ENCODE assay signal across 39 mouse cellular contexts in genomic region chr13:21613922-21614321, GRCm38 (mm10). TPM values are rescaled to one million over a fixed set of nuclear protein-coding genes. Genes with fewer than 3 reads are reported as not detected.
"Had no signal": no experiment of that assay in that cellular context is flagged by ENCODE, and none has a peak within 500 bp of the region (broad histone marks: within the 10 kb centered on the region; RNA-seq: fewer than 3 reads in every experiment).

TSS of gene Olfr1362 (minus strand) at chr13:21614022.

- H3K27ac ChIP-seq: limb, embryonic 10.5 days; limb, embryonic 12.5 days; limb, embryonic 13.5 days; limb, embryonic 15.5 days; liver, embryonic 12.5 days; liver, embryonic 13.5 days; liver, embryonic 14.5 days; liver, embryonic 15.5 days; lung, embryonic 15.5 days; macrophage; midbrain, embryonic 10.5 days; midbrain, embryonic 12.5 days; midbrain, embryonic 13.5 days; midbrain, embryonic 15.5 days; neural tube, embryonic 12.5 days had no signal

- H3K27me3 ChIP-seq: limb, embryonic 12.5 days; limb, embryonic 13.5 days; limb, embryonic 15.5 days; liver, embryonic 12.5 days; liver, embryonic 13.5 days; liver, embryonic 15.5 days; lung, embryonic 15.5 days; midbrain, embryonic 12.5 days; midbrain, embryonic 13.5 days; midbrain, embryonic 15.5 days; neural tube, embryonic 12.5 days had no signal

- H3K4me2 ChIP-seq: limb, embryonic 12.5 days; limb, embryonic 13.5 days; limb, embryonic 15.5 days; liver, embryonic 11.5 days; liver, embryonic 12.5 days; liver, embryonic 13.5 days; liver, embryonic 15.5 days; lung, embryonic 14.5 days; lung, embryonic 15.5 days; midbrain, embryonic 11.5 days; midbrain, embryonic 12.5 days; midbrain, embryonic 13.5 days; midbrain, embryonic 15.5 days; neural tube, embryonic 12.5 days had no signal

- ATAC-seq: liver, embryonic 12.5 days; liver, postnatal 0 days; lung, postnatal 0 days; midbrain, embryonic 13.5 days; midbrain, embryonic 15.5 days; midbrain, embryonic 16.5 days had no signal

- H3K4me1 ChIP-seq: limb, embryonic 10.5 days; limb, embryonic 12.5 days; limb, embryonic 13.5 days; limb, embryonic 15.5 days; liver, embryonic 12.5 days; liver, embryonic 13.5 days; liver, embryonic 15.5 days; lung, embryonic 15.5 days; megakaryocyte, embryonic 14.5 days; midbrain, embryonic 10.5 days; midbrain, embryonic 12.5 days; midbrain, embryonic 13.5 days; midbrain, embryonic 15.5 days; neural tube, embryonic 12.5 days had no signal

- DNase-seq: left cerebral cortex, postnatal 4 days; liver; liver, embryonic 13.5 days; liver, postnatal 0 days; lung, adult 18-20 months; lung, adult 2 months; lung, embryonic 14.5 days; lung, postnatal 10 days; lung, postnatal 14 days; lung, postnatal 36 days; lung, postnatal 4 days; midbrain, embryonic 14.5 days had no signal

- H3K36me3 ChIP-seq: limb, embryonic 10.5 days; limb, embryonic 12.5 days; limb, embryonic 13.5 days; limb, embryonic 15.5 days; liver, embryonic 12.5 days; liver, embryonic 13.5 days; liver, embryonic 15.5 days; lung, embryonic 15.5 days; midbrain, embryonic 10.5 days; midbrain, embryonic 12.5 days; midbrain, embryonic 13.5 days; midbrain, embryonic 15.5 days; neural tube, embryonic 12.5 days had no signal

- H3K9ac ChIP-seq: limb, embryonic 12.5 days; limb, embryonic 13.5 days; limb, embryonic 15.5 days; liver, embryonic 12.5 days; liver, embryonic 13.5 days; liver, embryonic 14.5 days; liver, embryonic 15.5 days; liver, postnatal 0 days; lung, embryonic 14.5 days; lung, embryonic 15.5 days; midbrain, embryonic 12.5 days; midbrain, embryonic 13.5 days; midbrain, embryonic 15.5 days; neural tube, embryonic 12.5 days had no signal

- H3K4me3 ChIP-seq: limb, embryonic 10.5 days; limb, embryonic 12.5 days; limb, embryonic 13.5 days; limb, embryonic 15.5 days; liver, embryonic 12.5 days; liver, embryonic 13.5 days; liver, embryonic 15.5 days; lung, embryonic 15.5 days; megakaryocyte, embryonic 14.5 days; midbrain, embryonic 10.5 days; midbrain, embryonic 12.5 days; midbrain, embryonic 13.5 days; midbrain, embryonic 15.5 days; myocyte; neural tube, embryonic 12.5 days had no signal

- H3K9me3 ChIP-seq: limb, embryonic 10.5 days; limb, embryonic 12.5 days; limb, embryonic 13.5 days; limb, embryonic 15.5 days; liver, embryonic 12.5 days; liver, embryonic 13.5 days; liver, embryonic 15.5 days; lung, embryonic 15.5 days; megakaryocyte, embryonic 14.5 days; midbrain, embryonic 10.5 days; midbrain, embryonic 12.5 days; midbrain, embryonic 13.5 days; midbrain, embryonic 15.5 days; neural tube, embryonic 12.5 days had no signal

RNA-seq across cellular contexts. Expression of gene Olfr1362, which starts in this region (rescaled TPM):
- polyA plus RNA-seq: limb, embryonic 10.5 days; limb, embryonic 11.5 days; limb, embryonic 12.5 days; limb, embryonic 13.5 days; limb, embryonic 14.5 days; limb, embryonic 15.5 days; liver, adult 2 months; liver, embryonic 11.5 days; liver, embryonic 12.5 days; liver, embryonic 13.5 days; liver, embryonic 14.5 days; liver, embryonic 15.5 days; liver, embryonic 16.5 days; liver, postnatal 0 days; lung, adult 2 months; lung, embryonic 14.5 days; lung, embryonic 15.5 days; lung, embryonic 16.5 days; lung, postnatal 0 days; macrophage; midbrain, embryonic 10.5 days; midbrain, embryonic 11.5 days; midbrain, embryonic 12.5 days; midbrain, embryonic 13.5 days; midbrain, embryonic 14.5 days; midbrain, embryonic 15.5 days; midbrain, embryonic 16.5 days; midbrain, postnatal 0 days; myocyte; neural tube, embryonic 11.5 days; neural tube, embryonic 12.5 days had no signal
